Mouse (Mus musculus) frontal cortex, postnatal 10 days (tissue): ENCODE results near the gene Dlg4.
"Not testable (repeated sequence)": the region's sequence is repeated elsewhere in the genome, so short reads cannot be mapped to it uniquely, and the experiment has no call there.

Experiments
- DNase-seq, 2 experiments: peaks; one replicate each; pipeline ENCODE4 v3.0.0; 2022; ENCODE audit warnings: low spot score in 2 of 2, mixed read lengths in 1 of 2

Gene Dlg4

DNA sequence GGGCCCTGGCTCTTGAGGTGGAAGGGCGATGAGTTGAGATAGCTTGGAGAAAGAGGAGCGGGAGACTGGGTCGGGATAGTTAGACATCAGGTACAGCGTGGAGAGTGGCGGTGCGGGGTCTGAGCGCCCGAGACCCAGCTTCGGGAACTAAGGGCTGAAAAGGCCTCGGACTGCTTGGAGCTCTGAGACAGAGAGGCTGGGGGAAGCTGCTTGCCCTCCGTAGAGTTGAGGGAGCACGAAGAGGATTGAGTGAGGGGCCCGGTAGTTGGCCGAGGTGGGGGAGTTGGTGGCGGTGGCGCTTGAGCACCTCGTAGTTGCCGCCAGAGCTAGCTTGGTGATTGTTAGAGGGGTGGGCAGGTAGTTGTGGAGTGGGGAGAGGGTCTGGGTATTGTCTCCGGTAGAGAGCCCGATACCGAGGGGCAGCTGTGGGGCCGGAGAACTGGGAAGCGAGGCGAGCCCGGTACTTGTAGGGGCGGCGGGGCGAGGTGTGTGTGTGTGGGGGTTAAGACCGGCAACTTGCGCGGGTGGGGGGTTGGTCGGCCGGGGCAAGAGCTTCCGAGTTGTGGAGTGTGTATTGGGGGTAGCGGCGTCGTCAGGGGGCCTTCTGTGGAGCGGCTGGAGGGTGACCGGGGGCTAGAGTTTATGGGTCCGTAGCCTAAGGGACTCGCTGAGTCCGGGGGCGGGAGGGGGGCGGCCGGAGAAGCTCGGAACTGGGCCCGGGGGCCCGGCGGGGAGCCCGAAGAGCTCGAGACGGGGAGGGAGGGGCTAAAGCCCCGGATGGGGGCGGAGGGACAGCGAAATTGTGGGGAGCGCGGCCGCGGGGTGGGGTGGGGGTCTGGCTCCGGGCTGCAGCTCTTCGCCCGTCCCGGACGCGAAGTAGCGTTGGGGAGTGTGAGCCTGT, 20.3 kb upstream of the Dlg4 start:
- DNase-seq, result peak in 1 of 2 experiments; percentile 45

GRCm38 (mm10) chr11:69997070-69997509, 19.7 kb upstream of the Dlg4 start:
- DNase-seq, result peak; percentile 73 to 76

GRCm38 (mm10) chr11:69998567-69999491, 17.9 kb upstream of the Dlg4 start:
- no peak for DNase-seq

GRCm38 (mm10) chr11:69999666-70000065, 17.1 kb upstream of the Dlg4 start:
- DNase-seq, result peak in 1 of 2 experiments; percentile 6

DNA sequence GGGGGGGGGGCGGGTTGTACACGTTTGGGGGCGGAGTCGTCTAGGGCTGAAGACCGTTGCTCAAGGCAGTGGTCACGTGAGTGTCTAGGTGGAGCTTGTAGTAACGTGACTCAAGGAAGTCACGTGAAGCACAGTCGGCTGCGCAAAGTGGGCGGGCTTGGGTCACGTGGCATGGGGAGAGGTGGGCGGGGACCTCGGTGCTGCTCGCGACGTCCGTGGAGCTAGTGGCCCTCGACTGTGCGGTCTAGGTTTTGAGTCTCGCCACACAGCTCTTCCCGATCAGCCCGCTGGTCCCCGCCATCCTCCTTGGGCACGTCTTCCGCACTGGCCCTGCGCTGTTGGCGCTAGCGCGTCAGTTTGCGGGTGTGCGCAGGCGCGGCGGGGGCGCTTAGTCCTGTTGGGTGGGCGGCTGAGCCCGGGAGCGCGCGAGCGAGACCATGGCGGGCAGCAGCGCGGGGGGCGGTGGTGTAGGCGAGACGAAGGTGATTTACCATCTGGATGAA, 16.3 kb upstream of the Dlg4 start, which contains the start of gene Dvl2:
Gene Dvl2, plus strand, starts transcription at position 200 of the 503 bp plus-strand sequence.
- DNase-seq, result peak; percentile 88 to 89

GRCm38 (mm10) chr11:70001159-70001558, 15.6 kb upstream of the Dlg4 start:
- no peak for DNase-seq

DNA sequence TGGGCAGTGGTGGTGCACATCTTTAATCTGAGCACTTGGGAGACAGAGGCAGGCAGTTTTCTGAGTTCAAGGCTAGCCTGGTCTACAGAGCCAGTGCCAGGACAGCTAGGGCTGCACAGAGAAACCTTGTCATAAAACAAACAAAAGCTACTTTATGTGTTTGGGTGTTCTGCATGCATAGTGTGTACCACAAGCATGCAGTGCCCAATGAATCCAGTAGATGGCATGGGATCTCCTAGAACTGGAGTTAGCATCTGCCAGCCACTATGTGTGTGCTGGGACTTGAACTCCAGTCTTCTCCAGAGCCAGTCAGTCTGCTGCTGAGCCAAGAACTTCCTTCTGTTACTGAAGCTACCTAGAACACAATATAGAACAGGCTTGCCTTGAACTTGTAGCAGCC, 14.9 kb upstream of the Dlg4 start:
- DNase-seq, result no peak

DNA sequence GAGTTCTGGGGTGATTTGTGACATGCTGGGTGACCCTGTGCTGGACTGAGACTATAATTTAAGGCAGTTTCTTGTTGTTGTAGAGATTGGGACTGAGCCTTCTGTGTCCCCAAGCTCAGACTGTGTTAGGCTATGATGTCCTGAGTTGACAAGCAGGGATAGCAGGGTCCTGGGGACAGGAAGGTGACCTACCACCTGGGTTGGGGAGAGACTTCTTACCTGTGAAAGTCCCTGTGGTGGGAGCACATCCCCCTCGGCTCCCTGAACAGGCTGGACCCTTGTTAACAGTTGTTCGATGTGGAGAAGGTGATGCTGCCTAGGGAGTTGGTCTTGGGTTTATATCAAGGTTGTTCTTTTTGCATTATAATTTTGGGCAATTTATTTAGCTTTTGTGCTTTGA, 14.3 kb upstream of the Dlg4 start:
- DNase-seq, result no peak

GRCm38 (mm10) chr11:70005521-70005920, 11.2 kb upstream of the Dlg4 start:
- no peak for DNase-seq

DNA sequence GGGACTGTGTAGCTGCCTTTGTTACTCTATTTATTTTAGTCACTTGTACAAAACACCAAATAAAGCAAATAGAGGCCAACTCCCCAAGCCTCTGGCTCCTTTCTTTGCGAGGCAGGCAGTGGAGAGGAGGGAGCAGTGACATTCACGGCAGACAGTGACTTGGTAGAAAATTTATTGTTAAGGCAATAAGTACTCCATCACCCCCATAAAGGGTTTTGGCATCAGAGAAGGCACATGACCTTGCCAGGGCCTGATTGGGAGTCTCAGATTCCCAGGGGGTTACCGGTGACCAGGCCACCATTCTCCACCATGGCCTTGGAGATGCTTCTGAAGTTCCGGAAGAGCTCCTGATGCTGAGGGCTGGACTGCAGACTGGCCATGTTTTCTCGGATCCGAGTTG, 6.7 kb upstream of the Dlg4 start:
- no peak for DNase-seq

DNA sequence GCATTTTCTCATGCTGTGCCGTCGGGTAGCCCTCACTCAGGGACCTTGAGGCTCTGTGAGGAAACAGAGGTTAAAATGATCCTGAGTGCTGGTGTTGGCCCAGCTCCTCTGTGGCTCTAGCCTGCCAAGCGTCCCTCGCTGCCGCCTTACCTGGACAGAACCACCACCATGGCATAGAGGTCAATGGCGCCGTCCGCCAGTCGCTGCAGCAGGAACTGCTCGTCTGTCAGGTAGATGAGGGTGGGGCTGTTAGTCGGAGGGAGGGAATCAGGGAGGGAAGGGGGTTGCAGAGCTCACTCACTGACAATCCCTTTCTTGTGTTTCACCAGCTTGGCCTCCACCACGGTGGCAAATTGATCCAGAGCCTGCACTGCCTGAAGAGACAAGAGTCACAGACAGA, 6.2 kb upstream of the Dlg4 start:
- DNase-seq, result no peak

DNA sequence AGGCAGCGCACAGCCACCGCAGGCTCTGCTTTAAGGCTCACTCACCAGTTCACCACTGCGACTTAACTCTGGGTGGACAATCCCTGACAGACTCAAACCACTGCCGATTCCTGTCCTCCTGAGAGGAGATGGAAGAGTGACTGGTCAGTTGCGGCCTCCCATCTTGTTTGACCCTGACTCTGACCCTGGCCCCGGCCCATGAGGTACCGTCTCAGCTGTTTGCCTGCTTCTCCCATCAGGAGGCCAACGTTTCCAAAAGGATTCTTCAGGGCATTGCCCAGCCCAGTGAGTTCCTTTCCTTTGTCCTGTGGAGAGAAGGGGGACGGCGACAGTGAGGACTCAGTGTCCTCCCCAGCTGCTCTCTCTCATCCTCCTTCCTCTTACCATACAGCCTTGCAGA, 5.8 kb upstream of the Dlg4 start:
- DNase-seq, result no peak

GRCm38 (mm10) chr11:70012931-70013330, 3.8 kb upstream of the Dlg4 start:
- DNase-seq, result no peak

GRCm38 (mm10) chr11:70013408-70013807, 3.3 kb upstream of the Dlg4 start:
- no peak for DNase-seq

GRCm38 (mm10) chr11:70014051-70014450, 2.7 kb upstream of the Dlg4 start:
- no peak for DNase-seq

DNA sequence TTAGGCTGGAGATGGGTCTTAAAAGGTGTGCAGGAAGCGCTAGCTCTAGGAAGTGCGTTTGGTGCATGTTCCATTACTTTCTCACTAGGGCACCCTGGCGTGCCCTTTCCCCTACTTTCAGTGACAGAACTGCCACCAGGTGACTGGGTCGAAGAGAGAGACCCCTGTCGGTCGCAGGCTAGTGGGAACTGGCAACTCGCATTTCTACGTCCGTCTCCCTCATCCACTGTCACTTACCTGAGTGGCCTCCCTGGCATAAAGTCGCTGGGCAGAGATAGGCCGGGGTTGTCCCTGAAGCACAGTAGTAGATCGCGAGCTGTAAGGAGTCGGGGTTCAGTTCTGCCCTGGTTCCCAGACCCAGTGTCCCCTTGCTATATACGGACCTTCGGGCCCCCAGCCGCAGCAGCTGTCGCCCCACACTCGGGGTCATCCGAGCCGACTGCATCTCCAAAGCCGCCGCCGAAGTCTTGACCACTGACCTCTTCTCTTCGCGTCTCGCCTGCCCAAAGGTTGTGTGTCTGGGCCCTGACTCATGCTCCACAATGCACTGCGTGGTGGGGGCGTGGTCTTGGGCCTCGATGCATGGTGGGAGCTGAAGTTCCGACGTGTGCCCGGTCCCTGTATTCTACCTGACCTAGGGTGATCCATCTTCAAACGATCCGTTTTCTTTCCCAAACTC, 1.7 kb upstream of the Dlg4 start, which contains the start of gene Acadvl:
Gene Acadvl, minus strand, starts transcription at position 532 of the 679 bp plus-strand sequence.
- peak in 1 of 2 experiments; percentile 84 for DNase-seq

DNA sequence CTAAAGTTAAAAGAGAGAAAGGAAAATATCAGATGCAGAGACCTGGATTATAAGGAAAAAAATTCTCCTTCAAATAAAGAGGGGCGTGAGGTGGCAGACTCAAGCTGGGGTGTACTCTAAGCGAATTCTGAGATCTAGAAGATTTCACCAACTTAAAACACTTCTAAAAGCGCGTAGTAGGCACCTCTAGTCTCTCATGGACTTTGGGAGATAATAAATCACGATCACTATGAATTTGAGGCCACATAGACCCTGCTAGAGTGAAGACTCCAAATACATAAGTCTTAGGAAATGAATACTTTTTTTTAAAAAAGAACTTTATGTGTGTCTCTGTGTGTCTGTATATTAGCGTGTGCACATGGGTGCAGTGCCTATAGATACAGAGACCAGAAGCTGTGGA, 1.1 kb upstream of the Dlg4 start:
- DNase-seq, result no peak

- DNase-seq, result not testable (repeated sequence)
Measured at GRCm38 (mm10) chr11:70016177-70016576, 565 bp upstream of the Dlg4 start.

- DNase-seq, result no peak
Measured at GRCm38 (mm10) chr11:70017199-70017767, 541 bp downstream of the Dlg4 start.

- DNase-seq, result peak in 1 of 2 experiments; percentile 71
Measured at GRCm38 (mm10) chr11:70018131-70018990, 1.6 kb downstream of the Dlg4 start.
